Mouse (Mus musculus) olfactory bulb, adult 2 months (tissue): Measurements from ENCODE around the gene Aqp2.

Experiments
- CTCF ChIP-seq: fragments of 200-500 bp; IDR thresholded peaks from 2 replicates; pipeline ENCODE4 v1.5.1; 2012; ENCODE audit warnings: low read depth, mild to moderate bottlenecking, low read length, moderate library complexity; ENCODE audit not compliant: insufficient read depth
- POLR2A ChIP-seq: fragments of 200-500 bp; IDR thresholded peaks from 2 replicates; pipeline ENCODE4 v1.6.1; 2012; ENCODE audit warnings: mild to moderate bottlenecking, low read depth, low read length, moderate library complexity; ENCODE audit not compliant: insufficient read depth

- TF ChIP-seq CTCF (no peak), POLR2A (no peak)
These were observed 4.8 kb downstream of the Aqp2 start for GRCm38 (mm10) chr15:99583463-99584344.
